Mouse (Mus musculus): ENCODE data around the gene Gpr101. TPM values are rescaled to one million over a fixed set of nuclear protein-coding genes. Genes with fewer than 3 reads are reported as not detected.

Gene Gpr101
- not detected in 2 replicates for total RNA-seq (2017)

- ATAC-seq (replicated peaks; ENCODE audit: low read depth, poor library complexity, severe bottlenecking), result no peak
These were observed at the start of gene Gpr101 for GRCm38 (mm10) chrX:57503634-57504033. TSS of gene Gpr101 (minus strand) at chrX:57503757.

- no peak for ATAC-seq (replicated peaks; ENCODE audit: low read depth, poor library complexity, severe bottlenecking)
These were observed 17.8 kb upstream of the Gpr101 start for GRCm38 (mm10) chrX:57521117-57522095.

GRCm38 (mm10) chrX:57506247-57506646 is 2.7 kb upstream of the Gpr101 start:
- no peak; the same call in 1 of the 2 replicates for ATAC-seq (replicated peaks; ENCODE audit: low read depth, poor library complexity, severe bottlenecking)

Other genes starting within 250 kb of the Gpr101 start
- 96.4 and 110 TPM in 2 replicates for gene Arhgef6, start 165.0 kb downstream of the Gpr101 start, total RNA-seq (2017)
- 69.5 and 74.8 TPM in 2 replicates for gene Rbmx, start 110.7 kb downstream of the Gpr101 start, total RNA-seq (2017)
- not detected in 2 replicates for gene Gm364, start 94.6 kb downstream of the Gpr101 start, total RNA-seq (2017)